Mouse (Mus musculus): ENCODE measurements around the gene Gm5105. TPM values are rescaled to one million over a fixed set of nuclear protein-coding genes. Genes with fewer than 3 reads are reported as not detected.

Gene Gm5105
- polyA plus RNA-seq, 1 experiment = not detected

DNA sequence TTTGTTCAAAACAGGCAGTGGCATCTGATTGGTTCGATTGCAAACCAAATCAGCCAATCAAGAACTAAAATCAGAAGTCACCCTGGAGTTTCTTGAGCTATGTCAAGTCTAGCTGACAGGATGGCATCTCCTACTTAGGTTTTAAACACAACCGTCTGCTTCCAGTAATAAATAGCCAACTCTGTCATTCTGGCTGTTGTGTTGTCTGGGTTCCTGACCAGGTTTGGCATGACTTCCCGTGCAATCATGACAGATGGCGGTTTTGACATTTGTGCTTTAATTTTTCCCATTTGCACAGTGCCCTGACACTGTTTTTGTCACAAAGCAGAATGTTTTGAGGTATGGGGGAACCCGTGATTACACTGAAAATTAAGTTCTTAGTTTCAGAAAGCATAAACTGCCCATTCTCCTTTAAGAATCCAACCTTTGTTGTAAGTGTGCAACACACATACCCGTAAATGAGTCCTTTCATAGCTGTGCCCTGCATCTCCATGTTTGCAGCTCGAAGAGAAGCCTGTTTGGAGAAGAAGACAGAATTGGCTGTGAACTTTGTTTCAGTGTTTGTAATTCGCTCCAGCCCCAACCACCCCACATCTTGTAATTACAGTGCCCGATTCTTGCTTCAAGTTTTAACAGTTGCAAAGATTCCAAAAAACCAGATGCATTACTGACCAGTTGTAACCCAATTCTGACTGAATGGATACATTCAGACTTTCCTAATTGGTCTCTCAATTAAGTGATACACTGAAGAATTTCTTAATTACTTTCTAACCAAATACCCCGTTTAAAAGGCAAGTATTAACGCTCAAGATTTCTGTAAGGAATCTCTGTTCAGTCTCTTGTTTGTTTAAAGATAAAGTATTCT, 10.5 kb upstream of the Gm5105 start:
- TF ChIP-seq GATA1 (IDR thresholded peaks at IDR 0.05; ENCODE audit: low read length) = no peak

DNA sequence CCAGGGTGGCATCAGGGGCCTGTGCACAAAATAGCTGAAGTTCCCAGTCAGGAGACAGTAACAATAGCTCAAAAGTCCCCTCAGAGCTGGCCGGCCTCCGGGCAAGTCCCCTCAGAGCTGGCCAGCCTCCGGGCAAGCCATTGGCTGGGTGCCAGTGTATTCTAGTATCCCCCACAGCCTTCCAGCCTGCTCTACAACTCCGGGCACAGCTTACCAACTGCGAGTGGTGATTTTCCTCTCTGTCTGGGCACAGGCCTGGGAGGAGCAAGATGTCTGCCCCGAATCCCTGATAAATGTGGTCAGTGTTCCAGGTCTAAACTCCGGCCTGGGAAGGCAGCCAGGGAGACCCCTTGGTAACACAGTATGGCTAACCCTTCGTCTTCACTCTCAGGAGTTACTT, 8.0 kb upstream of the Gm5105 start:
- no peak for TF ChIP-seq GATA1 (IDR thresholded peaks at IDR 0.05; ENCODE audit: low read length)

DNA sequence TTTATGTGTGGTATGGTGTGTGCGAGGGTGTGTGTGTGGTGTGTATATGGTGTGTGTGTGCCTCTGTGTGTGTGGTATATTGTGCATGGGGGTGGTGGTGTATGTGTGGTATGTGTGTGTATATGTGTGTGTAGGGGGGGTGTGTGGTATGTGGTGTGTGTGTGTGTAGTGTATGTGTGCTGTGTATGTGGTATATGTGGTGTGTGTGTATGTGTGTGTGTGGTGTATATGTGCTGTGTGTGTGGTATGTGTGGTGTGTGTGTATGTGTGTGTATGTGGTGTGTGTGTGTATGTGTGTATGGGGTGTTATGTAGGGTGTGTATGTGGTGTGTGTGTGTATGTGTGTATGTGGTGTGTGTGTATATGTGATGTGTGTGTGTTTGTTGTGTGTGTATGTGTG, 7.0 kb upstream of the Gm5105 start:
- no peak for TF ChIP-seq GATA1 (IDR thresholded peaks at IDR 0.05; ENCODE audit: low read length)

DNA sequence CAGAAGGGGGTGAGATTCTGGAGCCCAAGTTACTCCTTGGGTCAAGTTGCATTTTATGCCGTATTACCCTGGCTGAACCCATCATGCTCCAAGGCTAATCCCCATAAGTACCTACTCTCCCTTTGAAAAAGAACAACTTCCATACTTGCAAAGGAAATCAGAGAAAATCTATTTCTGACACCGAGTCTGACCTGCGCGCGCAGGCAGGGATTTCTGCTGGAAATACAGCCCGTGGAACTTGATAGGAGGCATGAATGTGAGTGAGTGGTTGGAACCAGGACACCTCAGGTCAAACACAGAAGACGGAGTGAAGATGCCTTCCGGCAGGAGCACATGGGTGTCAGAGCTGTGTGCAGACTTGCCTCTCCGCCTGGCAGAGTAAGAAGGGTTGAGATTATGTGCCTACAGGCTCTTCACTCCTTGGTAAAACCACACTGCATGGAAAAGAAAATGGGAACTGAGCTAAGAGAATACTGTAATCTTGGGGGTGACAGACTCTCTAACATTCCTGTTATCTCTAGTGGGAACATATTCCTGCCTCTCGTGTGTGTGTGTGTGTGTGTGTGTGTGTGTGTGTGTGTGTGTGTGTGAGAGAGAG, 4.4 kb upstream of the Gm5105 start:
- no peak for TF ChIP-seq GATA1 (IDR thresholded peaks at IDR 0.05; ENCODE audit: low read length)

DNA sequence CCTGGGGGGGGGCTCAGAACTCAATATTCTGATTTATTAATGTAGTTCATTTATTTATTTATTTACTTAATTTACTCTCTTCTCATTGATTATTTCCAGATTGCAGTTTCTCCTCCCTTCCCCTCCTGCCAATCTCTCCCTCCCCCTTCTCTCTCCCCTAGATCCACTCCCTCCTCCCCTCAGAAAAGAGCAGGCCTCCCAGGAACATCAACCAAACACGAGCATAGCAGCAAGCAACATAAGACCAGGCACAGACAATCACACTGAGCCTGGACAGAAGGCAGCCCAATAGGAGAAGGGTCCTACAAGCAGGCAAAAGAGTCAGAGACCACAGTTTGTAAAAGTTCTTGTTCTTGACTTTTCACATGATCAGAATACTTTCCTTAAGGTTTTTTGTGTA, 3.8 kb upstream of the Gm5105 start:
- TF ChIP-seq GATA1 (IDR thresholded peaks at IDR 0.05; ENCODE audit: low read length) = no peak

DNA sequence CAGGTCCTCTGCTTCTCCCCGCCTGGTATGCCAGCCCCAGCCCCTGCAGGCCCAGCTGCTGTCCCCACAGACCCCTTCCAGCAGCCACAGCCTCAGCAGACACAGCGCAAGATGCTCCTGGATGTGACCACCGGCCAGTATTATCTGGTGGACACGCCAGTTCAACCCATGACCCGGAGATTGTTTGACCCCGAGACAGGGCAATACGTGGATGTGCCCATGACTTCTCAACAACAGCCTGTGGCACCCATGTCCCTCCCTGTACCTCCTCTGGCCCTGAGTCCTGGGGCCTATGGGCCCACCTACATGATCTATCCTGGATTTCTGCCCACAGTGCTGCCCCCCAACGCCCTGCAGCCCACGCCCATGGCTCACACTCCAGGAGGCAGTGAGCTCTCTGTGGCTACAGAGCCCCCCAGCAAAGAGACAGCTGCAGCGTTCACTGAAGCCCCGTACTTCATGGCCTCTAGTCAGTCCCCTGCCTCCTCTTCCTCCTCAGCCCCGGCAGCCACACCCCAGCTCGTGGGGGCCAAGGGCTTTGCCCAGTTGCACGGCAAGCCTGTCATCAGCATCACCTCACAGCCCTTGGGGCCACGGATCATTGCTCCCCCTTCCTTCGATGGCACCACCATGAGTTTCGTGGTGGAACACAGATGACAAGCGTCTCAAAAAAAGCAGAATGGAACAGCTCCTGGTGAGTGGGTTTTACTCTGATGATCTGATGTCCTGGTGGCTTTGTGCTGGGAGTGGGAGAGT, 2.7 kb upstream of the Gm5105 start:
- no peak for TF ChIP-seq GATA1 (IDR thresholded peaks at IDR 0.05; ENCODE audit: low read length)

DNA sequence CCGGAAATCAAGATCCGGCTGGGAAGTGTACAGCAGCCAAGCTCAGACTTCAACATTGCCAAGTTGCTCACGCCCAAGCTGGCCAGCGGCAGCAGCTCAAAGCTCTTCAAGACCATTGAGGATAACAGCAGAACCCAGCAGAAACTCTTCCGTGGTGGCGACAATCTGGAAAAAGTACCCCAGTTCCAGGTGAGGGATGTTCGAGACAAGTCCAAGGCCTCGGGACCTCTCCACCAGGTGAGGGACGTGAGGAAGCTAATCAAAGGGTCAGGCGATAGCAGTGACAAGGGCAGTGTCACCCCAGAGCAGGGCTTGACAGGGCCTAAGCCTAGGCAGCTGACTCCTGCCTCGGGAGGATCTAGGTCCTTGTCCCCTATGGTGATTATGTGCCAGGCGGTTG, 915 bp upstream of the Gm5105 start:
- no peak for TF ChIP-seq GATA1 (IDR thresholded peaks at IDR 0.05; ENCODE audit: low read length)

DNA sequence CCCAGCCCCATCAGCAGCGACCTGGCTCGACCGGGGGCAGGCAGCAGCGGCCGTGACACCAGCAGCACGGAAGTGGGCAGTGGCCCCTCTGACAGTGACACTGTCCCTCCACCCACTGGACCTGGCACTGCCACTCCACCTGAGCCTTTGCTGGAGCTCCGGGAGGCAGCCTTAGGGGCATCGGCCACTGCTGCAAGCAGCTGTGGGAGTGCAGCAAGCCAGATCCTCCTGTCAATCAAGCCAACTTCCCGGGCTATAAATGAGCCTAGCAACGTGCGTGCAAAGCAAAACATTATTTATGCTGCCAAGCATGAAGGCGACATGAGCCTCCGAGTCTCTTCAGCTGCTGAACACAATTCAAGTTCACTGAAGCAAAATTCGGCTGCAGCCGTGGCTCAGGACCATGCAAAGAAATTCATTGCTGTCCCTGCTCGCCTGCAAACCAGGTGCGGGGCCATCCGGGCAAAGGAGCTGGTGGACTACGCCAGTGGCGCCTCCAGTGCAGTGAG, 786 bp downstream of the Gm5105 start:
- no peak for TF ChIP-seq GATA1 (IDR thresholded peaks at IDR 0.05; ENCODE audit: low read length)

DNA sequence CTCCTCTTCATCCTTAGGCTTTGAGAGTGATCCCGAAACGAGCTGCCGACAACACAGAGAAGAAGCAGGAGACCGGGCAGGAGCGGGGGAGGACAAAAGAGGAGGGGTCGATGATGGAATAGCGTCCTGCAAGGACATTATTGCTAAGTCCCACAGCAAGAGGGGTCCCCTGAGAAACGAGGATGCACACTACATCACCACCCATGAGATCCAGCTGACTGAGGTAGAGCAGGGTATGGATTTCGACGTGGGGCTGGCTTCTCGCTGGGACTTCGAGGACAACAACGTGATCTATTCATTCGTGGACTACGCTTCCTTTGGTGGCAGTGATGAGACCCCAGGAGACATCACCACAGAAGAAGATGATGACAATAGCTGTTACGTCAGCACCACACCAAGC, 1.3 kb downstream of the Gm5105 start:
- no peak for TF ChIP-seq GATA1 (IDR thresholded peaks at IDR 0.05; ENCODE audit: low read length)

DNA sequence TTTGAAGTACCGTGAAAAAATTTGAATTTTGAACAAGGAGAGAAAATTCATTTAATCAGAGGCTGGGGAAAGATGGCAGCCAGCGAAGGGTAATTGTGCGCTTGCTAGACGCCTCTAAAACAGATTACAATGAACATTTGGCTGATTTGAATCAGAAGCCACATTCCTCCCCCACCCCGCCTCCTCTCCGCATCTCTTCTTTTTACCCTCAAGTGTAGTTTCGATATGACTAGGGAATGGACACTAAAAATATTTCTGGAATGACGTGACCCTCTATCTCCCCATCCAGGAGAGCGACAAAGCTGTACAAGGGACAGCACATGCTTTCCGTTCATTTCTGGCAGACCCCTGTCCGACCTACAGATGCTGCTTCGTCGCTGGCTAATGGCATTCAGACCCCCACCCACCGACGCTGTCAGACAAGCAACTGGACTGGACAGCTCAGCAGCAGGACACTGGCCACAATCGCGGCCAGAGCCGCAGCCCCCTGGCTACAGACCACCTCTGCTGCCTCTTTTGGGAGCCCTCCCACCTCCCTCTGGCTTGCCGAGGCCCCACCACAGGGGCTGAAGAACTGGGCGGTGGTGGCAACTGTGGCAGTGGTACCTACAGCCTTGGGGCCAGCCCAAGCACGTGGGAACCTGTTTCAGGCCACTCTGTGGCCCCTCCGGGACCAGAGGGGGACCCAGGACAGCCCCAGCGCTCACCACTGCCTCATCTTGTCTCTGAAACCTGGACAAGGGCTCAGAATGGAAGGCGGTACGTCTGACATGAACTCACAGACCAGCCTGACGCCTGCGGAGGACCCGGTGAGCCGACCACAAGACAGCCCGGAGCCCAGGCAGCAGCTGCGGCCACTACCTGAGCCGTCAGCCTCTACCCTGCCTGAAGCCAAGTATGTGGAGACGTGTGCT, 2.2 kb downstream of the Gm5105 start, which contains the start of gene 1110002E22Rik:
TSS of gene 1110002E22Rik (plus strand) at position 321 of the 914 bp plus-strand sequence.
- TF ChIP-seq GATA1 (IDR thresholded peaks at IDR 0.05; ENCODE audit: low read length) = no peak

DNA sequence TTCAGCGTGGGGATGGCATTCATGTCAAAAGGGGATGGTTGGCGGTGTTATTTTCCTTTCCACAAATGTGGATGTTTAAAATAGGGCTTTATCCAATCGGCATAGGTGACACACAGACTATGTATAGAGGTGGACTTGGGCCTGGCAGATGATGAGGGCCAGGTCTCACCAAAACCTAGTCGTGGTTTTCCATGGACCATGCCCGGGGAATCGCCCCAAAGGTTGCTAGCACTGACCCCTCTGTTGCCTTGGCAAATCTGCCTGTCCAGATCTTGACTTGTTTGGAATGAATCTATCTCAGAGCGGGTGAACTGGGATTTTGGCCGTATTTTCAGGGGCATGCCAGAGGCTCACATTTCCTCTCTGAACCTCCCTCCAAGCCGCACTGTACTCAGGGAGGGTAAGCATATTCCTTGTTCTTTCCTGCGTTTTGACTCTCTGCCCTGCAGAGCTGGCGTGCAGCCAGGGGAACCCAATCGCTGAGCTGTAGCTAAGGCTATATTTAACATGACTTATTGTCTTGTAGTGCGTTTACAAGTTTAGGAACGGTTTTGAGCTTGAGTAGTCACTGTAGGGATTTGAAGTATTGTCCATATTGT, 3.4 kb downstream of the Gm5105 start:
- TF ChIP-seq GATA1 (IDR thresholded peaks at IDR 0.05; ENCODE audit: low read length) = no peak

DNA sequence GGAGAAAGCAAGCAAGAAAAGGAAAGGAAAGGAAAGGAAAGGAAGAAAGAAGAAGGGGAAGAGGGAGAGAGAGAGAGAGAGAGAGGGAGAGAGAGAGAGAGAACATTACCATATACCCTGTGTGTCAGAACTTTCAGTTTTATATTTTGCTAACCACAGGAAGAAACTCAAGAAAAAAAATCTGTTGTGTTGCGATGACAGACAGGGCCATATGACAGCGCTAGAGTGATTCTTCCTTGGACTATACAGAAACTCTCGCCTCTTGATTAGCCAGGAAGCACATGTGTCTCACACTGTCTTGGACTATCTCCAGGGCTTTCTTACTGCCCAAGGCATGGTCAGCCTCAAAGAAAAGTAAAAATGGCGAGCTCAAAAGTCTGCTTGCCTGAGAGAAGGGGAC, 4.5 kb downstream of the Gm5105 start:
- no peak for TF ChIP-seq GATA1 (IDR thresholded peaks at IDR 0.05; ENCODE audit: low read length)

DNA sequence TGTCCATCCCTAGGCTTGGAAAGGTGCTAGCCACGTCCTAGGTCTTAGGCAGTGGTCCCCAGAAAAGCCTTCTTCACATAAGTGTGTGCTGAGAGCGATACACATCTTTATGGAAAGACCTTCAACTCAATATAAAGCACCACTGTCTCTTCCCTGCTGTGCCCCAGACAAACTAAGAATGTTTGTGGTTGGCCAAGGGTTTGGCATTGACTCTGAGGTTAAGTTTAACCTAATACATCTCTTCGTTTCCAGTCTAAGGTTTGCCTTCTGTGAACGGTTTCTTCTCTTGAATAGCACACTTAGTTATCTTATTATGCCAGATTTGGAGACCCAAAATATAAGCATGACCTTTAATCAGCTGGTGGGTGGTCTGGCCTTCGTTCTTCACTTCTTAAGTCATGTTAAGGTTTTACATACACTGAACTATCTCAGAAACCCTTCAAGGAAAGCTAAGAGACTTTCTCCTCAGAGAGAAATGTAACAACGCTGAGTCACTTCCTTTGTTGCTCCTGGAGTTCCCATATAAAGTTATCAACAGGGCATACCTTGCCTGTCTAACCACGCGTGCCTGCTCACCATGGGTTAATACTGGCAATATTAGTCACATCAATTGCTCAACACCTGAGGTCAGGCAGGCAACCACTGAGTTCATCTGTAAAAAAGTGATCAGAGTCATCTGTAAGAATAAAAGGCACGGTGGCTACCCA, 5.8 kb downstream of the Gm5105 start:
- TF ChIP-seq GATA1 (IDR thresholded peaks at IDR 0.05; ENCODE audit: low read length) = no peak

DNA sequence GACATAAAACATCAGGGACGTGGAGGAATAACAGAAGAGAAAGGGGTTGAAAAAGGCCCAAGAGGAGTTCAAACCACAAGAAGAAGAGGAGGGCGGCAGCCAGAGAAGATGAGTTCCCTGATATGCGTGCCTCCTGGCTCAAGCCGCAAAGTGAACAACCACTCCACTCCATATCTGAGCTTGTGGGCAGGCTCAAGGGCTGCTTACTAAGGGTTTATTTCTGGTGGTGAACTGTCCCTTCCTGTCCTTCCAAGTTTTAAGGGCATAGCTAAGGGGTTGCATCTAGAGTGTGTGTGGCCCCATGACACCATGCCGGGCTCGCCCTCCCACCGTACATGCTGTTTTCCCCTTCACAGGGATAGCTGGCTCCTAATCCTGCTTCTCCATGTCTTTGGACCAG, 6.8 kb downstream of the Gm5105 start:
- no peak for TF ChIP-seq GATA1 (IDR thresholded peaks at IDR 0.05; ENCODE audit: low read length)
